Mouse (Mus musculus) embryonic fibroblast, embryonic 13.5 days (primary cell): Measurements from ENCODE around the gene Drp2.

ENCODE experiments used
- CTCF ChIP-seq: IDR thresholded peaks from 2 replicates; pipeline ENCODE4 v1.5.1; 2011; ENCODE audit warnings: mild to moderate bottlenecking, control low read depth, low read length, moderate library complexity, borderline replicate concordance; ENCODE audit not compliant: insufficient read depth
- POLR2A ChIP-seq: IDR thresholded peaks from 2 replicates; pipeline ENCODE4 v1.6.1; 2011; ENCODE audit warnings: low read depth, mild to moderate bottlenecking, control low read depth, low read length, moderate library complexity

DNA sequence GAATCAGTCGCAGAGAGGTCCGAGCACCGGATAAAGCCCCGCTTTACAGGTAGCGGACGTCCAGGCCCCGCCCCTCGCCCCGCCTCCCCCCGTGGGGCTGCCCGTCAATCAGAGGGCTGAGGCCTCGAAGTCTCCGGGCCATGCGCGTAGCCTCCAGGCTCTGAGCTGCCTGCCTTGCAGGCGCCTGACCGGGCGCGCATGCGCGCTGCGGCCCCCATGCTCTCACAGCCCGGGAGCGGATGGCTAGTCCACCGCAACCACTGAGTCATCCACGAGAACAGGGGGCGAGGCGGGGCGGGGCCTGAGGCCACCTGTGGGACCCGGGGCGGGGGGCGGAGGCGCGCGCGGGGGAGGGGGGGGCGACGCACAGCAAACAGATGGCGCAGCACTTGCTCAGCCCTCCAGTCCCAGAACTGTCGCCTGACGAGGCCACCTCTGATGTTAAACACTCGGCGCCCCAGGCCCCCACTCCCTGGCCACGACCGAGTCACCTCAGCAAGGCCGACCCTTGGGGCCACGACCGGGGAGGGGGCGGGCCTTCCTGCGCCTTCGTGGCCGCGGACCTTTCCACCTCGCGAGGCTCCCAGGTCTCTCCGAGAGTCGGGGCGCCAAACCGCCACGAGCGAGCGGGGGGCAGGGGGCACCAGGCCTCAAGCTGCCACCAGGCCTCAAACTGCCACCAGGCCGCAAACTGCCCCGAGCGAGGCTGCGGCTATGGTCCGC lies 70.8 kb downstream of the Drp2 start:
- TF ChIP-seq CTCF (no peak), POLR2A (no peak)
